Mouse (Mus musculus) lung, embryonic 14.5 days (tissue): ENCODE measurements around the gene Ggt6. TPM values are rescaled to one million over a fixed set of nuclear protein-coding genes. Genes with fewer than 3 reads are reported as not detected.

Experiments
- ATAC-seq: fragments of 200-750 bp; cut with Nextera tagmentation; 2 replicates; pipeline ENCODE4 v1.8.0; 2017; ENCODE audit warnings: mild to moderate bottlenecking, moderate TSS enrichment, moderate library complexity; ENCODE audit not compliant: insufficient read depth
- DNase-seq: peaks from one replicate; pipeline ENCODE4 v3.0.0-alpha.2; 2015
- H3K27ac ChIP-seq: fragments of 300-500 bp; sonication (generic); 2 replicates; pipeline ENCODE4 v1.5.1; 2014; ENCODE audit warnings: low read depth, mild to moderate bottlenecking, moderate library complexity
- H3K27me3 ChIP-seq: fragments of 300-500 bp; sonication (generic); 2 replicates; pipeline ENCODE4 v1.6.1; 2014; ENCODE audit warnings: low read length, control low read depth; ENCODE audit not compliant: insufficient read depth
- H3K36me3 ChIP-seq: fragments of 300-500 bp; sonication (generic); 2 replicates; pipeline ENCODE4 v1.6.1; 2014; ENCODE audit warnings: control low read depth; ENCODE audit not compliant: insufficient read depth
- H3K4me1 ChIP-seq: fragments of 300-500 bp; sonication (generic); 2 replicates; pipeline ENCODE4 v1.6.1; 2014; ENCODE audit warnings: antibody characterized with exemption, control low read depth; ENCODE audit not compliant: insufficient read depth
- H3K4me2 ChIP-seq: fragments of 300-500 bp; sonication (generic); 2 replicates; pipeline ENCODE4 v1.6.1; 2014; ENCODE audit warnings: mild to moderate bottlenecking
- H3K4me3 ChIP-seq: fragments of 300-500 bp; sonication (generic); 2 replicates; pipeline ENCODE4 v1.5.1; 2014; ENCODE audit warnings: low read depth, low read length
- H3K9ac ChIP-seq: fragments of 300-500 bp; sonication (generic); 2 replicates; pipeline ENCODE4 v1.6.1; 2014
- H3K9me3 ChIP-seq: fragments of 300-500 bp; sonication (generic); 2 replicates; pipeline ENCODE4 v1.6.1; 2016; ENCODE audit warnings: low read depth, low read length, control low read depth
- CTCF ChIP-seq: IDR thresholded peaks from 2 replicates; pipeline ENCODE4 v1.5.1; 2016; ENCODE audit warnings: antibody characterized with exemption, low read depth
- WGBS: fragments of 180-500 bp; shearing (Covaris S2); extraction: QIAGEN DNeasy Blood & Tissue Kit; methylation state at CpG from one replicate; pipeline ENCODE4 v1.1.7; 2014; 5-methylcytosine and 5-hydroxymethylcytosine counted together
- polyA plus RNA-seq: library from polyadenylated mRNA; unstranded; fragments of >200 nt; fragmentation: Nextera tagmentation; extraction: Ambion mirVana; gene quantifications from 2 replicates; pipeline ENCODE4 v1.2.1, GENCODE M21; 2014

Gene Ggt6
- polyA plus RNA-seq, 1 experiment from 2014 or later: not detected

DNA sequence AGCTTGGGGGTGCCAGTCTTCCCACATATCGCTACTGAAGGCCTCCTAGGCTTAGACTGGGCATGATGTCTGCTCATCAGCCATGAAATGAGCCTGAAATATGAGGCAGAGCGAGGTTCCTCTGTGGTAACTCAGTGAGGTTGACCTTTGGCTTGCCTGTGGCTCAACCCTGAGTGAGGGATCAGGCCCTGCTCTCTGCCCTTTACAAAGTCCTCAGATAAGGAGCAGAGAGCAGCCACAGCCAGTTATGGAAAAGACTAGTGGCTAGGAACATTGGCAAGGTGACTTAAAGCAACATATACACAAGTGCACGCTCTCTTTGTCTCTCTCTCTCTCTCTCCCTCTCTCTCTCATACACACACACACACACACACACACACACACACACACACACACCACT lies 39.6 kb downstream of the Ggt6 start:
- Histone ChIP-seq H3K27ac (no peak overlapping the region), H3K27me3 (no peaks in the 10 kb centered on the region), H3K4me1 (peaks cover 24% of the 10 kb centered on the region; the same call in 1 of the 2 replicates), H3K9me3 (no peaks in the 10 kb centered on the region), H3K4me3 (no peak overlapping the region), H3K9ac (no peak overlapping the region), H3K36me3 (no peaks in the 10 kb centered on the region), H3K4me2 (no peak overlapping the region)
- DNase-seq (no peak), ATAC-seq (no peak)
- WGBS: 72% methylated on average over 3 of the region's 3 CpGs
- no peak for TF ChIP-seq CTCF

DNA sequence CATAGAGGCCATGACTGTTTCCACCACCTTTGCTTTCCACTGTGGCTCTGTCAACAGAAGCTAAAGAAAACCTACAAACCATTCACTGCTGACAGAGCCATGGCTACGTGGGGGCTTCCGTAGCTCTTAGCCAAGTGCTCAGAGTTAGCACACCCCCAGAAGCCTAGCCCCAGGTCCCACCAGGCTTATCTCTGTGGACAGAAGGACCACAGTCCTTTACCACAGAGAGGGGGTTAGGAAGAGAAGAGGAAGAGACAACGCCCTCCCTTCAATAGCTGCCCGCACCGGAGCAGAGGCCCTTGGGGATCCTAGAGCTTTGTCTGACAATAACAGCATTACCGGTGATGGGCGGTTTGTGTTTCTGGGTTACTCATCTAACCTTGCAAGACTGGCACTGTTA lies 40.1 kb downstream of the Ggt6 start:
- Histone ChIP-seq H3K4me3 (no peak overlapping the region), H3K27ac (no peak overlapping the region; the same call in 1 of the 2 replicates), H3K4me2 (no peak overlapping the region), H3K27me3 (no peaks in the 10 kb centered on the region), H3K9ac (no peak overlapping the region), H3K9me3 (no peaks in the 10 kb centered on the region), H3K4me1 (peaks cover 23% of the 10 kb centered on the region; the same call in 1 of the 2 replicates), H3K36me3 (no peaks in the 10 kb centered on the region)
- ATAC-seq: no peak
- WGBS: 77% methylated on average over 7 of the region's 7 CpGs
- no peak for TF ChIP-seq CTCF
- DNase-seq: no peak

DNA sequence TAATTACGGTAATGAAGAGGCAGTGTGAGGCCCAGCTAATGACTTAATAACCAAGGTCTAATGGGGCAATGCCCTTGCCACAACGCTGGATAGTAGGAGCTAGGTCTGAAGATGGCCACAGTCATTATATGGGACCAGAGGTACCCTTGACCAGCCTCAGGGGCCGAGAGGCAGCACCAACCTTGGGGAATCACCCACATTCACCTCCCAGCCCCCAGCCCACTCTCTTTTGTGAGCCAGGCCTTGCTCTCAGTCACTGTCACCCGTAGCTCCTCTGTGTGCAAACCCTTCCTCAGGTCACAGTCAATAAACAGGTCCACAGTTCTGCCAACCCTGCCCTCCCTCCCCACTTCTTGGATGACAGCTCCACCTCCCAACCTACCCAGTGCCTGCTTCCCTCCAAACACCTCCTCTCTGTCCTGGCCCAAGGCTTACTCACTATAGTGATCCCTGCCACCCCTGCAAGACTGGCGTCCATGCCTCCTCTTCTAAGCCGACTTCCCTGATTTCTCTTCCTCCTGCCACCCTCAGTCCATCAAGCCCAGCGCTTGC lies 40.8 kb downstream of the Ggt6 start:
- no peaks in the 10 kb centered on the region for H3K27me3 ChIP-seq
- DNase-seq: no peak
- H3K4me3 ChIP-seq: no peak overlapping the region
- H3K9ac ChIP-seq: no peak overlapping the region
- no peak for TF ChIP-seq CTCF
- no peaks in the 10 kb centered on the region for H3K9me3 ChIP-seq
- no peak overlapping the region for H3K27ac ChIP-seq
- H3K4me2 ChIP-seq: no peak overlapping the region
- ATAC-seq: no peak
- H3K36me3 ChIP-seq: no peaks in the 10 kb centered on the region
- 75% methylated on average over 7 of the region's 7 CpGs for WGBS
- H3K4me1 ChIP-seq: peaks cover 22% of the 10 kb centered on the region; the same call in 1 of the 2 replicates

DNA sequence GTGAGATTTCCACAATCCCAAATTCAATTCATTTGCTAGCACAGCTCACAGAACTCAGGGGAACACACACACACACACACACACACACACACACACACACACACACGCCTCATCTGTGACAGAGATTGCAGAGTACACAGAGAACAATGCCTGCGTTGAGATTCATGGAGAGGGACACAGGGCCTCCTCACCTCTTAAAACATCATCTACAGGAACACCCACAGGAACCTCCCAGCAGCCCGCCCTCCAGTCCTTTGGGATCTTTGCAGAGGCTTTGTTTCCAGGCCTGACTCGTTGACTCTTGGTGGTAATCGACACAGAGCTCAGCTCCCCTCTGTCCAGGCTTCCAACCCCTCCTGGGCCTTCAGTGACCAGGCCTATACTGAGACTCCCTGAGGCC lies 41.9 kb downstream of the Ggt6 start:
- ATAC-seq: no peak
- 39% methylated on average over 5 of the region's 5 CpGs for WGBS
- DNase-seq: no peak
- no peak for TF ChIP-seq CTCF
- Histone ChIP-seq H3K4me1 (peaks cover 16% of the 10 kb centered on the region; the same call in 1 of the 2 replicates), H3K36me3 (no peaks in the 10 kb centered on the region), H3K9me3 (no peaks in the 10 kb centered on the region), H3K27ac (peak overlapping the region; percentile 21; the same call in 1 of the 2 replicates), H3K4me3 (no peak overlapping the region), H3K4me2 (no peak overlapping the region), H3K9ac (no peak overlapping the region), H3K27me3 (no peaks in the 10 kb centered on the region)

DNA sequence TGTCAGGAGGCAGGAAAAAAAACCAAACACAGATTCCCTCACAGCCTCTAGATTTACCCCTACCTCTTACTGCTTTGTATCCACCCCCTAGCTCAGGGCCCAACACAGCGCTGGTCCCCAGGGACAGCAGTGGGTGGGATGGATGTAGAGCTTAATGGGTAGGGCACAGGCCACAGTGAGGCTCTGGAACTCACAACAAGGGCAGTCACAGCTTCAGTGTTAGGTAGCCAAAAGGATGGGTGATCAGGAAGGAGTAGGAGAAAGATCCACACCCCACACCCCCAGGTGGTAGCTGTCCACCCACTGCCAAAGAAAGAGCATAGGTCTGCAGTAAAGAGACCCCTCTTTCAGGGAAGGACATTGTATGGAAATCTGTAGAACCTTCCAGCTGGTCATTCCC lies 42.3 kb downstream of the Ggt6 start:
- 83% methylated on average over 1 of the region's 1 CpGs for WGBS
- H3K36me3 ChIP-seq: no peaks in the 10 kb centered on the region
- DNase-seq (no peak), ATAC-seq (no peak)
- TF ChIP-seq CTCF: no peak
- peak overlapping the region; percentile 21; the same call in 1 of the 2 replicates for H3K27ac ChIP-seq
- no peak overlapping the region for H3K9ac ChIP-seq
- H3K9me3 ChIP-seq: no peaks in the 10 kb centered on the region
- H3K4me1 ChIP-seq: peaks cover 11% of the 10 kb centered on the region; the same call in 1 of the 2 replicates
- H3K27me3 ChIP-seq: no peaks in the 10 kb centered on the region
- no peak overlapping the region for H3K4me2 ChIP-seq
- H3K4me3 ChIP-seq: no peak overlapping the region

DNA sequence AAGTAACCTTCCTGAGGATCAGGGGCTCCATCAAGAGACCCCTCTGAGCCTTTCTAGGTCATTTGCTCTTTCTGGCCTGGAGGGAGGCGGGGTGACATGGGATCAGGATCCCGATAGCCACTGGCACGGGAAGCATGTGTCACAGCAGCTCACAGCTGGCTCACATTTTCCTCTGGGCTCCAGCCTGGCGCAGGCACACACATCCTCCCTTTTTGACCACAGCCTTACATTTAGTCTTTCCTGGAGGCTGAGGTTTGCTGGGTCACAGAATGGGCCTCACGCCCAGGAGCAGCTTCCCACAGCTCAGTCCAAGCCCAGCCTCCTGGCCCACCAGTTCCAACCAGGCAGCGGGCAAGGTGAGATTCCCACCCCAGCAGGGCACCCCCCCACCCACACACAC lies 42.9 kb downstream of the Ggt6 start:
- H3K4me2 ChIP-seq: no peak overlapping the region
- H3K9me3 ChIP-seq: no peaks in the 10 kb centered on the region
- H3K4me1 ChIP-seq: peaks cover 6% of the 10 kb centered on the region; the same call in 1 of the 2 replicates
- H3K27ac ChIP-seq: no peak overlapping the region
- H3K9ac ChIP-seq: no peak overlapping the region
- DNase-seq (no peak), ATAC-seq (no peak)
- no peak overlapping the region for H3K4me3 ChIP-seq
- H3K36me3 ChIP-seq: no peaks in the 10 kb centered on the region
- no peak for TF ChIP-seq CTCF
- H3K27me3 ChIP-seq: no peaks in the 10 kb centered on the region
- WGBS: 46% methylated on average over 6 of the region's 6 CpGs

DNA sequence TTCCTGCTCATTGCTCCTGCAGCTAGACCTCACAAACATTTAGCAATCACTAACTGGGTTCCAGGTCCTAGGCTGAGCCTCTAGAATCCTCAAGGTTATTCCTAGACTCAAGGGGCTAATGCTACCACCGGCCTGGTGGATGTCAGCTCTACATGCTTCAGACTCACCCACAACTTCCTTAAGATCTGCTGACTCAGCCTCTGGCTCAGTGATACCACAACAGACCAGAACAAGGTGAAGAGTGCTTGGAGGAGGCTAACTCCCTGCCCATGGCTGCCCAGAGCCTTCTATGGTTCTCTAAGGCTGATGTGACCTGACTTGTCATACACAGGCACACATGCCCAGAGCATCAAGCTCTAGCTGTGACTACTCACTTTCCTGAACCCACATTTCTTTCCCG lies 44.2 kb downstream of the Ggt6 start:
- H3K36me3 ChIP-seq: no peaks in the 10 kb centered on the region
- peaks cover 6% of the 10 kb centered on the region; the same call in 1 of the 2 replicates for H3K4me1 ChIP-seq
- H3K4me3 ChIP-seq: no peak overlapping the region
- H3K9me3 ChIP-seq: no peaks in the 10 kb centered on the region
- H3K4me2 ChIP-seq: no peak overlapping the region
- DNase-seq: no peak
- ATAC-seq: no peak
- no peaks in the 10 kb centered on the region for H3K27me3 ChIP-seq
- WGBS: 77% methylated on average over 2 of the region's 2 CpGs
- no peak overlapping the region for H3K27ac ChIP-seq
- TF ChIP-seq CTCF: no peak
- H3K9ac ChIP-seq: no peak overlapping the region
